Mouse (Mus musculus): ENCODE measurements around the gene Slc35f1.

- no peak for TF ChIP-seq TAL1 (IDR thresholded peaks at IDR 0.05; ENCODE audit: low read length)
- TF ChIP-seq GATA1 (IDR thresholded peaks at IDR 0.05; ENCODE audit: low read length): no peak
Measured at GRCm38 (mm10) chr10:52714557-52714956, 24.2 kb downstream of the Slc35f1 start.

All from erythroblast, embryonic 14.5 days (primary cell).